Mouse (Mus musculus): ENCODE measurements around the gene Dip2b.

GRCm38 (mm10) chr15:100032546-100032945, 5.9 kb upstream of the Dip2b start:
- TF ChIP-seq POLR2A (IDR thresholded peaks at IDR 0.05; ENCODE audit: insufficient read depth, low read depth, low read length), result no peak
- TF ChIP-seq CTCF (IDR thresholded peaks at IDR 0.05; ENCODE audit: insufficient read depth, low read depth, low read length), result no peak

All from olfactory bulb, adult 2 months (tissue).